Mouse (Mus musculus) hindbrain, embryonic 16.5 days (tissue): ENCODE measurements around the gene Nrm. TPM values are rescaled to one million over a fixed set of nuclear protein-coding genes. Genes with fewer than 3 reads are reported as not detected.
A peak's percentile ranks its signal among the peaks of the same experiment; 100 is the strongest.
"Not testable (repeated sequence)": the region's sequence is repeated elsewhere in the genome, so short reads cannot be mapped to it uniquely, and the experiment has no call there.

Source experiments
- ATAC-seq: fragments of 200-750 bp; cut with Nextera tagmentation; 2 replicates; pipeline ENCODE4 v1.8.0; 2017; ENCODE audit warnings: moderate TSS enrichment, moderate library complexity
- H3K27ac ChIP-seq: fragments of 300-500 bp; sonication (generic); 2 replicates; pipeline ENCODE4 v1.5.1; 2014; ENCODE audit warnings: low read depth, mild to moderate bottlenecking, control low read depth, low read length, moderate library complexity
- H3K27me3 ChIP-seq: fragments of 300-500 bp; sonication (generic); replicated peaks from 2 replicates; pipeline ENCODE4 v1.6.1; 2014; ENCODE audit warnings: low read length; ENCODE audit not compliant: control insufficient read depth, insufficient read depth
- H3K36me3 ChIP-seq: fragments of 300-500 bp; sonication (generic); 2 replicates; pipeline ENCODE4 v1.6.1; 2014; ENCODE audit warnings: mild to moderate bottlenecking, low read length, moderate library complexity, mixed read lengths; ENCODE audit not compliant: control insufficient read depth, insufficient read depth
- H3K4me1 ChIP-seq: fragments of 300-500 bp; sonication (generic); 2 replicates; pipeline ENCODE4 v1.6.1; 2014; ENCODE audit warnings: low read depth, low read length; ENCODE audit not compliant: control insufficient read depth, insufficient read depth
- H3K4me2 ChIP-seq: fragments of 300-500 bp; sonication (generic); 2 replicates; pipeline ENCODE4 v1.6.1; 2014; ENCODE audit warnings: mild to moderate bottlenecking, low read length, control low read depth, moderate library complexity
- H3K4me3 ChIP-seq: fragments of 300-500 bp; sonication (generic); 2 replicates; pipeline ENCODE4 v1.5.1; 2014; ENCODE audit warnings: mild to moderate bottlenecking, low read length, control low read depth, moderate library complexity
- H3K9ac ChIP-seq: fragments of 300-500 bp; sonication (generic); 2 replicates; pipeline ENCODE4 v1.6.1; 2014; ENCODE audit warnings: low read depth, mild to moderate bottlenecking, control low read depth, low read length, moderate library complexity
- H3K9me3 ChIP-seq: fragments of 300-500 bp; sonication (generic); 2 replicates; pipeline ENCODE4 v1.6.1; 2014; ENCODE audit warnings: mild to moderate bottlenecking, low read length, moderate library complexity; ENCODE audit not compliant: control insufficient read depth
- WGBS: fragments of 180-500 bp; shearing (Covaris S2); extraction: QIAGEN DNeasy Blood & Tissue Kit; methylation state at CpG from one replicate; pipeline ENCODE4 v1.1.7; 2014; 5-methylcytosine and 5-hydroxymethylcytosine counted together
- polyA plus RNA-seq: library from polyadenylated mRNA; unstranded; fragments of >200 nt; fragmentation: Nextera tagmentation; extraction: Ambion mirVana; gene quantifications from 2 replicates; pipeline ENCODE4 v1.2.1, GENCODE M21; 2015

Gene Nrm
- polyA plus RNA-seq, 1 experiment from 2014 or later, result 20.8 TPM

DNA sequence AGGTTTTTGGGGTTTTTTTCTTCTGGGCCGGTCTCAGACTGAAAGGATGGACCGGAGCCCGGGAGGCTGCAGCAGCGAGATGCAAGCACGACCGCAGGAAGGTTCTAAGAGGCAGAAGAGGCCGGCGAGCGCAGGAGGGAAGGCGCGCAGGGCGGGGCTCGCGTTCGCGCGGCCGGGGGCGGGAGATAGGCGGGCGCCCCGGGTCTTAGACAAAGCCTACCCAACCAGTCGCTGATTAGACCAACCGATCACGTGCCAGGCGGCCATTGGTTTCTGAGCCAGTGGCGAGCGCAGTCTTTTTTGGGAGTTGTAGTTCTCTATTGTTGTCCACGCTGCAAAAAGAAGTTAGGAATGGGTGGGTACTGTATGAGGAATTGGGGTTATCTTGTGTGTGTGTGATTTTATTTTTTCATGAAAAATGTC, 23.0 kb upstream of the Nrm start, which contains the start of gene Tubb5:
TSS of gene Tubb5 (minus strand) at position 185 of the 423 bp plus-strand sequence.
- H3K4me3 ChIP-seq, result peak within 1 kb of the TSS; percentile 77
- H3K9ac ChIP-seq, result peak within 1 kb of the TSS; percentile 96
- H3K36me3 ChIP-seq, result peaks cover 24% of the 10 kb centered on the region
- no peaks in the 10 kb centered on the region for H3K9me3 ChIP-seq
- H3K4me2 ChIP-seq, result peak within 1 kb of the TSS; percentile 74
- H3K27ac ChIP-seq, result peak within 1 kb of the TSS; percentile 95
- 1% methylated on average over 29 of the region's 29 CpGs for WGBS
- H3K4me1 ChIP-seq, result peaks cover 45% of the 10 kb centered on the region
- H3K27me3 ChIP-seq, result no peaks in the 10 kb centered on the region
- peak; percentile 83 for ATAC-seq

DNA sequence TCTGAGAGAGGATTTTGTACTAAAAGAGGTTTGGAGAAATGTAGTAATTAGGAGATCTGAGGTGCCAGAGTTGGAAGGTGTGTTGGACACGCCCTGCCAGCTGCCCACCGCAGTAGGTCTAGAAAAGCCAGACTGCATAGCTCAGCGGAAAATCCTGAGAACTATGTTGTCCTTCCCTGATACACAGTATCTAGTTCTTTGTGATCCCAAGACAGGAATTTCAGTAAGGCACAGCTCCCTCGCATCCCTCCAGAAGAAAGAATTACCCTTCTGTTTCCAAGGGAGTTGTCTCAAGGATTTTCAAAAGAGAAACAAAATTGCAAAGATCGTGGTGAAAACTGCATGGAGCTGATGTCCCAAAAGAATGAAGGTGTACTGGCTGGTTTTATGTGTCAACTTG, 22.5 kb upstream of the Nrm start:
- Histone ChIP-seq H3K27me3 (no peaks in the 10 kb centered on the region), H3K4me1 (peaks cover 44% of the 10 kb centered on the region), H3K4me2 (peak overlapping the region; percentile 74), H3K4me3 (peak overlapping the region; percentile 77), H3K36me3 (peaks cover 20% of the 10 kb centered on the region), H3K9me3 (no peaks in the 10 kb centered on the region), H3K27ac (peak overlapping the region; percentile 95), H3K9ac (peak overlapping the region; percentile 62)
- 3% methylated on average over 5 of the region's 5 CpGs for WGBS
- no peak for ATAC-seq

DNA sequence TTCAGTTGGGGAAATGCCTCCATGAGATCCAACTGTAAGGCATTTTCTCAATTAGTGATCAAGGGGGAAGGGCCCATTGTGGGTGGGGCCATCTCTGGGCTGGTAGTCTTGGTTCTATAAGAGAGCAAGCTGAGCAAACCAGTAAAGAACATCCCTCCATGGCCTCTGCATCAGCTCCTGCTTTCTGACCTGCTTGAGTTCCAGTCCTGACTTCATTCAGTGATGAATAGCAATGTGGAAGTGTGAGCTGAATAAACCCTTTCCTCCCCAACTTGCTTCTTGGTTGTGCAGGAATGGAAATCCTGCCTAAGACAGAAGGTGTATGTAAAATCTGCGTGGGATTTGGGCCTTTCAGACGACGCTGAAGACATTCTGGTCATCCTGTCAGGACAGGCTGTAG, 22.1 kb upstream of the Nrm start:
- H3K9me3 ChIP-seq, ATAC-seq, H3K27me3 ChIP-seq: not testable (repeated sequence)
- peaks cover 17% of the 10 kb centered on the region for H3K36me3 ChIP-seq
- H3K27ac ChIP-seq, result peak overlapping the region; percentile 95
- H3K9ac ChIP-seq, result peak overlapping the region; percentile 62
- H3K4me1 ChIP-seq, result peaks cover 39% of the 10 kb centered on the region
- 60% methylated on average over 3 of the region's 3 CpGs for WGBS
- H3K4me3 ChIP-seq, result peak overlapping the region; percentile 77
- peak overlapping the region; percentile 74 for H3K4me2 ChIP-seq

DNA sequence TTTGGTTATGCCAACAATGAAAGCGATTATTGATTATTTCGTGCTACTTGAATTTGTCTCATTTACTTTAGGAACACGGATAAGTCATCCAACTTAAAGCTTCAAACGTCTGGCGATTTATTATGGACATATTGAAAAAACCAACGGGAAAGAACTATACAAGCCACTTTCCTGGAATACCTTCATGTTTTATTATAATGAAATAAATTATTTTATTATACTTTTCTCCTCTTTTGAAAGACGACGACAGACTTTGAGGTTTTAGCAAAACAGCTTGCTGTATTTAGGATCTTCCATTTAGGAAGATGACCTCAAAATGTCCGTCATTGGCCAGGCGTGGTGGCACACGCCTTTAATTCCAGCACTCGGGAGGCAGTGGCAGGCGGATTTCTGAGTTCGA, 20.6 kb upstream of the Nrm start:
- Histone ChIP-seq H3K4me2 (peak overlapping the region; percentile 52), H3K9me3 (no peaks in the 10 kb centered on the region), H3K27me3 (no peaks in the 10 kb centered on the region), H3K4me3 (peak overlapping the region; percentile 62), H3K4me1 (peaks cover 24% of the 10 kb centered on the region), H3K36me3 (peaks cover 4% of the 10 kb centered on the region), H3K27ac (peak overlapping the region; percentile 81), H3K9ac (peak overlapping the region; percentile 53; the same call in 1 of the 2 replicates)
- 56% methylated on average over 14 of the region's 14 CpGs for WGBS
- ATAC-seq, result no peak

DNA sequence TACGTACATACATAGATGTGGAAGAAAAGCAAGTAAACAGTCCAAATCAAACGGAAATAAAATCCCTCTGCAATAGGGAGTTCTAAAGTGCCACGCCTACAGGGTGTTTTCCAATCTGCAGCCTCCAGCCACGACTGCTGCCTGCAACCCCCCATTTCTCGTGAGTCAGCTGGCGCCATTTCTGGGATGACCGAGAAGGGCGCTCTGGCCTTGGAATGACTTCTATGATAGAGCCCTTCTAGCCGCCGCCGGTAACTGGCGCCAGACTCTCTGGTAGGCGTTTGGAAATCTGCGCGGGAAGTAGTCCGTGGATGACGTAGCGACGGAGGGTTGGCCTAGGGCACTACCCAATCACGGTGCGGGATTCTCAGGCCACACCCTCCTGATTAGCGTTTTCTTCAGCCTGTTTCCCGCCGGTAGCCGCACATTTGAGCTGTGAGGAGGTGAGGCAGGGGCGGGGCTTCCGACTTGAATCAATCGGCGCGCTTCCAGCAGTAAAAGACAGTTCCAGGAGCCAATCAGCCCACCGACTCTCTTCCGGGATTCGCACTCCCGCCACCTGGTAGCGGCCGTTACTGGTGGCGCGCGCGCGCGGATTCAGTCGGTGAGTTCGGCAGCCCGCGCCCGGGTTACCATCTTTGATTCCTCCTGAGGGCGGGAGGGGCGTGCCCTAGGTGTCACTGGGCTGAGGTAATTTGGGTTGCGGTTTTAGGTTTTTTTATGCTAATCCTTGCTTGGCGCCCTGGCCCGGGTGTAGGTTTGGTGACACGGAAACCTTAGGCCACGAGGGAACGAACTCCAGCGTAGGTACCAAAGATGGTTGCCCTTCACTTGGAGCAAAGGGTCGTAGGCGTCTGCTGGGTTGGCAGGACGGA, 19.8 kb upstream of the Nrm start, which contains the start of gene Mdc1:
TSS of gene Mdc1 (plus strand) at position 440 of the 875 bp plus-strand sequence.
- peak within 1 kb of the TSS; percentile 57 for H3K4me2 ChIP-seq
- under 1% methylated on average over 59 of the region's 59 CpGs for WGBS

DNA sequence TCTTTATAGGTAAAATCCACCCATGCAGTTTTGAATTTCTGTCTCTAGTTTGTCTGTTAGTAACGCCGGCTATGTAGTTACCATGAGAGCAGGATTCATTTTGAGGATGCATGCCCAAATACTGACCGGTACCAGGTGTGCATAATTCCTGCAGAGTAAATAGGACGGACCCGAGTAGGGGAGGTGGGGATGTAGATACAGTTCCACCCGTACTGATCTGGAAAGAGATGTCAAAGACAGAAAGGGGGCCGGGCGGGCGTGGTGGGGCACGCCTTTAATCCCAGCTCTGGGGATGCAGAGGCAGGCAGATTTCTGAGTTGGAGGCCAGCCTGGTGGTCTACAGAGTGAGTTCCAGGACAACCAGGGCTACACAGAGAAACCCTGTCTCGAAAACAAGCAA, 19.1 kb upstream of the Nrm start:
- no peak for ATAC-seq
- no peaks in the 10 kb centered on the region for H3K9me3 ChIP-seq
- no peaks in the 10 kb centered on the region for H3K27me3 ChIP-seq
- peak overlapping the region; percentile 62 for H3K4me3 ChIP-seq
- peaks cover 7% of the 10 kb centered on the region for H3K36me3 ChIP-seq
- peak overlapping the region; percentile 64; the same call in 1 of the 2 replicates for H3K9ac ChIP-seq
- WGBS, result 19% methylated on average over 11 of the region's 11 CpGs
- peaks cover 18% of the 10 kb centered on the region for H3K4me1 ChIP-seq
- H3K27ac ChIP-seq, result peak overlapping the region; percentile 68
- H3K4me2 ChIP-seq, result peak overlapping the region; percentile 57

More for the DNA sequence above, 19.8 kb upstream of the Nrm start, which contains the start of gene Mdc1:
- Histone ChIP-seq H3K27ac (peak within 1 kb of the TSS; percentile 81), H3K9me3 (no peaks in the 10 kb centered on the region), H3K9ac (peak within 1 kb of the TSS; percentile 64), H3K4me1 (peaks cover 18% of the 10 kb centered on the region), H3K27me3 (no peaks in the 10 kb centered on the region), H3K4me3 (peak within 1 kb of the TSS; percentile 62), H3K36me3 (peaks cover 6% of the 10 kb centered on the region)
- ATAC-seq, result peak; percentile 92

DNA sequence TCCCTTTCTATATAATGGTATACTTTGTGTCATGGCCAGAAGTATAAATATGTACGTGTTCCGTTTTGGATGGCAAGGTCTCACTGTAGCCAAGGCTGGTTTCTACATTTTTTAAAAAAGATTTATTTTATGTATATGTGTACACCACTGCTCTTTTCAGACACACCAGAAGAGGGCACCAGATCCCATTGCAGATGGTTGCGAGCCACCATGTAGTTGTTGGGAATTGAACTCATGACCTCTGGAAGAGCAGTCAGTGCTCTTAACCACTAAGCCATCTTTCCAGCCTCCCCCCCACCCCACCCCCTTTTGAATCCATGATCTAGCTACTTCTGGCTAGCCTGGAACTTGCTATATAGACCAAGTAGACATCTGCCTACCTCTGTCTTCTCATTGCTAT, 17.6 kb upstream of the Nrm start:
- no peak for ATAC-seq
- WGBS, result 95% methylated on average over 3 of the region's 3 CpGs
- Histone ChIP-seq H3K9me3 (no peaks in the 10 kb centered on the region), H3K36me3 (peaks cover 14% of the 10 kb centered on the region), H3K27ac (no peak overlapping the region), H3K4me3 (no peak overlapping the region), H3K27me3 (no peaks in the 10 kb centered on the region), H3K4me2 (no peak overlapping the region), H3K9ac (no peak overlapping the region), H3K4me1 (peaks cover 18% of the 10 kb centered on the region)

DNA sequence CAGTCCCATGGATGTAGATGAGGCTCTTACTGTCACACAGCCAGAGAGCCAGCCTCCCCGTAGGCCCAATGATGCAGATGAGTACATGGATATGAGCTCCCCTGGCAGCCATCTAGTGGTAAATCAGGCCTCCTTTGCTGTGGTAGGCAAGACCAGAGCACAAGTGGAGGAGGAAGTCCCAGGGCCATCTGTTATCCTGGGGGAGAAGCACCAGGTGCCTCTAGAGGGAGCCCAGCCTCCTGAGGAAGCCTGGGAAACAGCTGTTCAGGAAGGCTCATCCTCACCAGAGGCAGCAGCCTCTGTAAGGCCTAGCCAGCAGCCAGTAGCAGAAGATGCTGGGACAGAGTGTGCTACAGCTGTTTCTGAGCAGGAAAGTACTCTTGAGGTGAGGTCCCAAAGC, 13.0 kb upstream of the Nrm start:
- 0 out of 2 replicates have a peak, but pooled peaks cover 1% of the 10 kb centered on the region for H3K4me1 ChIP-seq
- H3K4me2 ChIP-seq, result no peak overlapping the region
- H3K36me3 ChIP-seq, result peaks cover 25% of the 10 kb centered on the region
- no peak for ATAC-seq
- no peaks in the 10 kb centered on the region for H3K27me3 ChIP-seq
- no peaks in the 10 kb centered on the region for H3K9me3 ChIP-seq
- H3K27ac ChIP-seq, result no peak overlapping the region
- 55% methylated on average over 1 of the region's 1 CpGs for WGBS
- H3K9ac ChIP-seq, result no peak overlapping the region
- H3K4me3 ChIP-seq, result no peak overlapping the region

DNA sequence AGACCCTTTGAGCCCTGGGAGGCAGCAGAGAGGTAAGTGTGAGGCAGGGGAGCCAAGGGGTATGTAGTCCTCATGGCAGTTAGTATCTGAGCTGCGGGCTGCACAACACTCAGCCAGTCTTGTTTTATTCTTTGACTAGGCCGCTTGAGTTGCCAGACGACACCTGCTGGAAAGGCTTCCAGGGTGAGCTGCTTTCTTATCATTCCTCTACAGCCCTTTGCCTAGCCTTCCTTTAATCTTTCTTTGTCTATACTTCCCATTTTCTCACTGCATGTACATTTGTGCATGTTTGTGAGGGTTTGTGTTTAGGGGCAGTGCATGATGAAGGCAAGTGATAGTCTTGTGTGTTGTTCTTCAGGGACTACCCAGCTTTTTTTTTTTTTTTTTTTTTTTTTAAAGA, 10.1 kb upstream of the Nrm start:
- Histone ChIP-seq H3K9me3 (no peaks in the 10 kb centered on the region), H3K4me3 (no peak overlapping the region), H3K9ac (no peak overlapping the region), H3K4me2 (no peak overlapping the region), H3K27ac (no peak overlapping the region), H3K36me3 (peaks cover 23% of the 10 kb centered on the region), H3K27me3 (no peaks in the 10 kb centered on the region), H3K4me1 (no peaks in the 10 kb centered on the region)
- 88% methylated on average over 3 of the region's 3 CpGs for WGBS
- no peak for ATAC-seq
